Mouse (Mus musculus) embryonic facial prominence, embryonic 12.5 days (tissue): ENCODE data around the gene Mov10l1. TPM values are rescaled to one million over a fixed set of nuclear protein-coding genes. Genes with fewer than 3 reads are reported as not detected.

ENCODE experiments used
- ATAC-seq: fragments of 200-750 bp; cut with Nextera tagmentation; 2 replicates; pipeline ENCODE4 v1.8.0; 2017; ENCODE audit not compliant: insufficient number of reproducible peaks, insufficient read depth, low FRiP score, low TSS enrichment
- H3K27ac ChIP-seq: fragments of 300-500 bp; sonication (generic); 2 replicates; pipeline ENCODE4 v1.5.1; 2016; ENCODE audit warnings: mild to moderate bottlenecking
- H3K27me3 ChIP-seq: fragments of 300-500 bp; sonication (generic); 2 replicates; pipeline ENCODE4 v1.6.1; 2016; ENCODE audit warnings: mild to moderate bottlenecking, moderate library complexity
- H3K36me3 ChIP-seq: fragments of 300-500 bp; sonication (generic); 2 replicates; pipeline ENCODE4 v1.6.1; 2016; ENCODE audit warnings: mild to moderate bottlenecking
- H3K4me1 ChIP-seq: fragments of 300-500 bp; sonication (generic); 2 replicates; pipeline ENCODE4 v1.6.1; 2016
- H3K4me2 ChIP-seq: fragments of 300-500 bp; sonication (generic); replicated peaks from 2 replicates; pipeline ENCODE4 v1.6.1; 2016; ENCODE audit warnings: mild to moderate bottlenecking, moderate library complexity
- H3K4me3 ChIP-seq: fragments of 300-500 bp; sonication (generic); 2 replicates; pipeline ENCODE4 v1.5.1; 2016; ENCODE audit warnings: mild to moderate bottlenecking
- H3K9ac ChIP-seq: fragments of 300-500 bp; sonication (generic); 2 replicates; pipeline ENCODE4 v1.6.1; 2016; ENCODE audit warnings: mild to moderate bottlenecking, moderate library complexity
- H3K9me3 ChIP-seq: fragments of 300-500 bp; sonication (generic); 2 replicates; pipeline ENCODE4 v1.6.1; 2016; ENCODE audit warnings: mild to moderate bottlenecking, moderate library complexity
- WGBS: fragments of 180-500 bp; shearing (Covaris S2); methylation state at CpG from one replicate; pipeline ENCODE4 v1.1.7; 2016; 5-methylcytosine and 5-hydroxymethylcytosine counted together
- polyA plus RNA-seq: library from polyadenylated mRNA; unstranded; fragments of >200 nt; fragmentation: Nextera tagmentation; extraction: Ambion mirVana; gene quantifications from 2 replicates; pipeline ENCODE4 v1.2.1, GENCODE M21; 2016

Gene Mov10l1
- polyA plus RNA-seq, 1 experiment from 2014 or later = 0.38 TPM

DNA sequence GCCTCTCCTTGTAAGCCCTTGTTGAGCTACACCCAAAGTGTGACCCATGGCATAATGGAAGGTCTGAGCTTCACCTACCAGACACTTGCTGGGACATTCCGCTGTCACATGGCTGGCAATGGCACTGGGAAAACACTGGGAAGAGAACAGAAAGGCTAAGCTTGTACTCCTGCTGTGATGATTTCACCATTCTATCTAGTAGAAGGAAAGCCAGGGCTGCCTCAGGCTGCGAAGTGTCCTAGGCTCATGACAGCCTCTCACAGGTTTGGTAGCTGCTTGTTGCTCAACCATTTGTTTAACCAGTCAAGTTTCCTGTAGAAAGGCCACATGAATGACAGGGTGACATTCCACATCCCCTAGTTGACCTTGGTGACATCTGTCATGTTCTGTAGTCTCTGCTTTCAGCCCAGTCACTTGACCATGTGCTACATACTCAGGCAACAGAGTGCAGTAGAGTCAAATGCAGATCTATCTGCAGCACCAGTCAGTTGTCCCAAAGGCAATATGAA, 18.6 kb upstream of the Mov10l1 start:
- H3K4me1 ChIP-seq = no peaks in the 10 kb centered on the region
- 92% methylated on average over 2 of the region's 2 CpGs for WGBS
- ATAC-seq = no peak
- H3K36me3 ChIP-seq = no peaks in the 10 kb centered on the region
- no peaks in the 10 kb centered on the region for H3K27me3 ChIP-seq
- no peak overlapping the region for H3K27ac ChIP-seq
- H3K4me3 ChIP-seq = no peak overlapping the region
- no peak overlapping the region for H3K9ac ChIP-seq
- no peak overlapping the region for H3K4me2 ChIP-seq
- no peaks in the 10 kb centered on the region for H3K9me3 ChIP-seq

DNA sequence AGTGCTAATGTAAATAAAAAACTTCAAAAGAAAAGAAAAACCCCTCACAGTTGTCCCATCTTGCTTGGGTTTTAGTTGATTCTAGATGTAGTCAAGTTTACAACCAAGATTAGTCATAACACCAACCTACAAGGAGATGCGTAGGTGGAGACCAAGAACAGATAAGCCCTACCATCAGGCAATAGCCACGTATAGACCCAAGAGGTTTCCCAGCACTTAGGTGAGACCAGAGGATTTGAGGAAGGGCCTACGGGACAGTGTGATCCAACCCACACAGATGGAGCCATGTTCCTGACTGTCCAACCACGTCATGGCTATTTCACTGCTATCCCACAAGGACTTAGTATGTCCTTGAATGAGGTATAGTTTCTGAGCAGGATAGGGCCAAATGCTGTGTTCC, 10.4 kb upstream of the Mov10l1 start:
- Histone ChIP-seq H3K9ac (no peak overlapping the region), H3K27ac (no peak overlapping the region), H3K36me3 (no peaks in the 10 kb centered on the region), H3K4me1 (no peaks in the 10 kb centered on the region), H3K4me3 (no peak overlapping the region), H3K9me3 (no peaks in the 10 kb centered on the region), H3K27me3 (no peaks in the 10 kb centered on the region), H3K4me2 (no peak overlapping the region)
- 83% methylated on average over 4 of the region's 4 CpGs for WGBS
- ATAC-seq = no peak

DNA sequence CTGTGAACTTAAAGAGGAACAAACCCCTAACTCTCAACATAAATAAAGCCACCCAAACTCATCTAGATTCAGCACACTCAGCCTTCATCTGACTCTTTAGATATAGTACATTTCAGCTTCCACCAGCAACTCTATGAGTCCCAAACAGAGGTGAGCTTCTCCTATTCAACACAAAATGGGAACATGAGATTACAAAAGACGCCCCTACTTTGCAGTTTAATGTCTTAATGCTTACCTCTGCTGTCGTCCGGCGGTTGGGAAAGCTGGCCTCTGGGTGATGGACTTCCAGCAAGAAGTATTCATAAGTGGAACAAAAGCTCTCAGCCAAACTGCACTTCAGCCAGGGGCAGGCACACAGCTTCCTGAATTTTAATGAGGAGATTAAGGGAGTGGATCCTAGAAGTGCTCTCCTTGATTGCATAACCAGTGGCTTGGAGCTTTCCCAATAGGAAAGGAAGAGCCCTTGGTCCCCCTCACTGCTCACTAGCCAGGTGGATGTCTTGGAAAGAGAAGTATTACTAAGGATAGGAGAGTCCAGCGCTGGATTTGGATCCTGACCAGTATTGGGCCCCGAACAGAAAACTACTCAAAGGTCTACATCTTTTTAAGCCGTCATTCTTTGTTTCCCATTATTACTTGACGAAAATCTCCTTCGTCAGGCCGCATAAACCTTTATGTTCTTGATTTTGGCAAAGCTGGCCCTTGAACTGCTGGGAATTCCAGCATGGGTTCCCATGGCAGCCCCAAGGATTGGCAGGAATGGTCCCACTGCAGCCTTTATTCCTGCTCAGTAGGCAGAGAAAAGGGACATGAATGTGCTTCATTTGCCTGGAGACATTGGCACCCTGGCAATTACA, 4.2 kb upstream of the Mov10l1 start, which contains the start of gene Mlc1:
TSS of gene Mlc1 (minus strand) at position 727 of the 857 bp plus-strand sequence.
- Histone ChIP-seq H3K27ac (no peak within 1 kb of the TSS), H3K9me3 (no peaks in the 10 kb centered on the region), H3K4me3 (no peak within 1 kb of the TSS), H3K4me2 (no peak within 1 kb of the TSS), H3K9ac (no peak within 1 kb of the TSS), H3K36me3 (no peaks in the 10 kb centered on the region), H3K27me3 (no peaks in the 10 kb centered on the region), H3K4me1 (no peaks in the 10 kb centered on the region)
- no peak for ATAC-seq
- WGBS = 75% methylated on average over 10 of the region's 10 CpGs

DNA sequence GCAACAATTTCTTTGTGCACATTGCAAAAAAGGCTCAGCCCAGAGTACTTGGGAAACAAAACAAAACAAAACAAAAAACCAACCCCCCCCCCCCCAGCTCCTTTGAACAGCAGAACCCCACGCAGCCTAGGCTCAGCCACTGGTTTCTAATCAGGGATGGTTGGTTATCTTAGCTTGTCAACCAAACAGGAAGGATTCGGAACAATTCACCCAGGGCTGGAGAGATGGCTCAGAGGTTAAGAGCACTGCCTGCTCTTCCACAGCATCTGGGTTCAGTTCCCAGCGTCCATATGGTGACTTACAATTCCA, 3.6 kb upstream of the Mov10l1 start:
- no peaks in the 10 kb centered on the region for H3K27me3 ChIP-seq
- H3K4me3 ChIP-seq = no peak overlapping the region
- H3K36me3 ChIP-seq = no peaks in the 10 kb centered on the region
- no peak overlapping the region for H3K27ac ChIP-seq
- H3K9me3 ChIP-seq = no peaks in the 10 kb centered on the region
- H3K4me2 ChIP-seq = no peak overlapping the region
- WGBS = 70% methylated on average over 3 of the region's 3 CpGs
- H3K4me1 ChIP-seq = no peaks in the 10 kb centered on the region
- no peak for ATAC-seq
- no peak overlapping the region for H3K9ac ChIP-seq

DNA sequence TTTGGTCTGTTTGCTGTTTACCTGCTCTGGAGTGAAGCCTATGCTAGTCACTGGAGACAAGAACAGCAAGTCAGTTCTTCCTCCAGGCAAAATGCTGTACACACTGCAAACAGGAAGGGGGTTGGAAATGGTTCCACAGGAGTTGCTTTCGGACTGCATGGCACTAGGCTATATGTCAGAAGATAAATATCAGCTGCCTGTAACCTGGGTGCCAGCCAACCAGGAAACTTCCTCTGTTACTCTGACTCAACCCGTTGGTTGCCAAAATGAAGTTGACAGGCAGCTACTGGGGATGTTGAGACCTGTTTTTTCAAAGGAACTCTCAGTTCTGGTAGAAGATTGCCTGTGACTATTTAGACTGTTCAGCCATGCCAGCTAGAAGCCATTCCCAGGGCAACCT, 6.5 kb downstream of the Mov10l1 start:
- no peak for ATAC-seq
- H3K4me3 ChIP-seq = no peak overlapping the region
- no peaks in the 10 kb centered on the region for H3K9me3 ChIP-seq
- 56% methylated on average over 2 of the region's 2 CpGs for WGBS
- no peaks in the 10 kb centered on the region for H3K4me1 ChIP-seq
- no peak overlapping the region for H3K9ac ChIP-seq
- H3K4me2 ChIP-seq = no peak overlapping the region
- no peaks in the 10 kb centered on the region for H3K36me3 ChIP-seq
- no peaks in the 10 kb centered on the region for H3K27me3 ChIP-seq
- H3K27ac ChIP-seq = no peak overlapping the region

DNA sequence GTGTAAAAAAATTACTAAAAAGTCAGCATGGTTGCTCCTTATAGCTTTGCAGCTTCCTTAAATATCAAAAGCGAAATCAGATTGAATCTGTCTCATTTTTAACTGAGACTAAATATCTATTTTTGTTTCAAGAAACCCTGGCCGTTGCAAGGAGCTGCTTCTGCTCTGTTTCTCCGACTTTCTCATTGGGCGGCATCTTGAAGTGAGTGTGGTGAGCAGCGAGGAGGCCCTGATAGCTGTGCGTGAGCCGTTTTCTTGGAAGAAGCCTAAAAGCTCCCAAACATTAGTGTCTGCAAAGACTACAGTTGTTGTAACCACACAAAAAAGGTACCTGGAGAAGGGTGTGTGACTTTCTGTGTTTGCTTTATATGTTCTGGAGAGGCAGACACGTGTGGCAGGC, 15.9 kb downstream of the Mov10l1 start:
- Histone ChIP-seq H3K27ac (no peak overlapping the region), H3K9me3 (no peaks in the 10 kb centered on the region), H3K36me3 (no peaks in the 10 kb centered on the region), H3K4me3 (no peak overlapping the region), H3K4me2 (no peak overlapping the region), H3K4me1 (no peaks in the 10 kb centered on the region), H3K27me3 (no peaks in the 10 kb centered on the region), H3K9ac (no peak overlapping the region)
- ATAC-seq = no peak
- 73% methylated on average over 8 of the region's 8 CpGs for WGBS

DNA sequence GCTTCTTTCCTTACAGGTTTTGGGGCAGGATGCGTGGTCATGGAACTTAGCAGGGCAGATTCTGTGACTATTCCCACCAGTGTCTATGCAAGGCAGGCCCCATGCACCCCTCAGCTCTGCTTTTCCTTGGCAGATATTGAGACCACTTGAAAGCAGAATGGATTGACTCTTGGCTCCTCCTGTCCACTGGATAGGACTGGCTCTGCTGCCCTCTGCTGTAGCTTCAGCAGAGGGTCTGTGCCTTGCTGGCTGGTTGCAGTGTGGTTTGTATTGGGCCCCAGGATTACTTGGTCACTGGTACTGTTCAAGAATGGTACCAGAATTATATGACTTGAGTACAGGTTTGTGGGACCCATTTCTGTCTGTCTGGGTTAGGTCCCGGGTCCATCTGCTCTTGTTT, 16.4 kb downstream of the Mov10l1 start:
- Histone ChIP-seq H3K9ac (no peak overlapping the region), H3K27me3 (no peaks in the 10 kb centered on the region), H3K4me1 (no peaks in the 10 kb centered on the region), H3K27ac (no peak overlapping the region), H3K9me3 (no peaks in the 10 kb centered on the region), H3K4me2 (no peak overlapping the region), H3K36me3 (no peaks in the 10 kb centered on the region), H3K4me3 (no peak overlapping the region)
- 83% methylated on average over 2 of the region's 2 CpGs for WGBS
- ATAC-seq = no peak

DNA sequence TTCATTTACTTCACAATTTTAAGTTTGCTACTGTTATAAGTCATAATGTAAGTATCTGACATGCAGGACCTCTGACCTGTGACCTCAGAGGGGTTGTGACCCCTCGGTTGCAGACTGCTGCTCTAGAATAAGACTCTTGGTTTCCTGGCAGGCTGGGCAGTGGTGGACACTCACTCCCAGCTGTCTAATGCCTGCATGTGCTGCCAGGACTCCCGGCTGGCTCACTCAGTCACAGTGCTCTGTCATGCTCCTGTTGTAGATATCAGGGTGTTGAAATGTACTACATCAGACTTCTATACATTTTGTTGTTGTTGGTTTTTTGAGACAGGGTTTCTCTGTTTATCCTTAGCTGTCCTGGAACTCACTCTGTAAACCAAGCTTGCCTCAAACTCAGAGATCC, 17.7 kb downstream of the Mov10l1 start:
- Histone ChIP-seq H3K27ac (no peak overlapping the region), H3K4me3 (no peak overlapping the region)
- 42% methylated on average over 2 of the region's 2 CpGs for WGBS

DNA sequence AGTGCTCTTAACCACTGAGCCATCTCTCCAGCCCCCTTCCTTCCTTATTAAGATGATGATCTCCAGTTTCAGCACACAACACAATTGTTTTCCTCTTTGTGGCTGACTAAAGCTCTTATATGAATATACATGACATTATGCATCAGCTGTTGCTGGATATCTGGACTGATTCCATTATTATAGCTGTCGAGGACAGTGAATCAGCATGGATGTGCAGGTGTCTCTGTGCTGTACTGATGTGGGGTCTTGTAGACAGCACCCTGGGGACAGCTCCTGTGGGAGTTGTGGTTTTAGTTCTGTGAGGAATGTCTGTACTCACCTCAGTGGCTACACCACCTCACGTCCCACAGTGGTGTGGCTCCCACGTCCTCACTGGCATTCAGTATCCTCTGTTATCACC, 18.5 kb downstream of the Mov10l1 start:
- H3K27me3 ChIP-seq = no peaks in the 10 kb centered on the region

More for the DNA sequence above, 17.7 kb downstream of the Mov10l1 start:
- H3K4me2 ChIP-seq = no peak overlapping the region
- H3K9me3 ChIP-seq = no peaks in the 10 kb centered on the region
- no peak for ATAC-seq
- H3K4me1 ChIP-seq = no peaks in the 10 kb centered on the region
- no peaks in the 10 kb centered on the region for H3K27me3 ChIP-seq
- no peaks in the 10 kb centered on the region for H3K36me3 ChIP-seq
- H3K9ac ChIP-seq = no peak overlapping the region

DNA sequence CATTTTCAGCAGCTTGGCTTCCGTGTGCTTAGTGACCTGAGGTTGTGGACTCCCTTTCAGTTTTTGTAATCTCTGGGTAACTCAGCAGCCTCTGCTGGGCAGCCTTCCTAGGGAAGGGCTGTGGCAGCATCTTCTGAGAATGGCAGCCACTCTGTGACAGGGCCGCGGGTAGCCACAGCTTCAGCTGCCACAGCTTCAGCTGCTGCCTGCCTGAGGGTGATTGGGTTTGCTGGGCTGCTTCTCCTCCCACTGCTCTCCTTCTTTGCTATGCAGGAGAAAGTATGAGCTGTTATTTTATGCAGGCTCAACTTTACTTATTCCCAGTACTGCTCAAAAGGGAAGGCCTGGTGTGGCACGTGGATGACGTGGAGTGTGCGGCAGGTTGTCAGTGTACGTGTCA, 24.3 kb downstream of the Mov10l1 start:
- no peak overlapping the region for H3K9ac ChIP-seq
- no peak overlapping the region for H3K4me2 ChIP-seq
- H3K27ac ChIP-seq = no peak overlapping the region
- no peak for ATAC-seq
- no peaks in the 10 kb centered on the region for H3K27me3 ChIP-seq
- no peak overlapping the region for H3K4me3 ChIP-seq
- H3K36me3 ChIP-seq = no peaks in the 10 kb centered on the region
- 88% methylated on average over 7 of the region's 7 CpGs for WGBS
- no peaks in the 10 kb centered on the region for H3K4me1 ChIP-seq
- no peaks in the 10 kb centered on the region for H3K9me3 ChIP-seq

More for the DNA sequence above, 18.5 kb downstream of the Mov10l1 start:
- Histone ChIP-seq H3K36me3 (no peaks in the 10 kb centered on the region), H3K27ac (no peak overlapping the region), H3K4me3 (no peak overlapping the region), H3K4me2 (no peak overlapping the region), H3K4me1 (no peaks in the 10 kb centered on the region), H3K9ac (no peak overlapping the region), H3K9me3 (no peaks in the 10 kb centered on the region)
- no peak for ATAC-seq
- WGBS = 77% methylated on average over 3 of the region's 3 CpGs

DNA sequence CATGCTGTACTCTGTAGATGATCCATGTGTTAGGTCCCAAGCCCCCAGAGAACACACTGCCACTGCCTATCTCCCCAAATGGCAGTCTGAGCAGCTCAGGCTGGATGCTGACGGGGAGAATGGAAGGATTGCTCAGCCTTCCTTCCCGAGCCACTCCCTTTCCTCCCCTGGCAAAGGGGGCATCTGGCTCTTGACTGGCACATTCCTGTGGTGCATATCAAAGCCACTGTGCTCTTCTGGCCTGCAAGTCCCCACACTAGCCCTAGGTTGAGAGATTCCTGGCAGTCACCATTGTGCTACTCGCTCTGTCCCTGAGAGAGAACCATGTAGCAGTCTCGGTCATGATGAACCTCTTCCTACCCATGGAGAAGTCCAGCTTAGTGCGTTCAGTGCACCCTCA, 25.1 kb downstream of the Mov10l1 start:
- 81% methylated on average over 5 of the region's 5 CpGs for WGBS
- Histone ChIP-seq H3K4me2 (no peak overlapping the region), H3K27me3 (no peaks in the 10 kb centered on the region), H3K9ac (no peak overlapping the region), H3K36me3 (no peaks in the 10 kb centered on the region), H3K4me3 (no peak overlapping the region), H3K27ac (no peak overlapping the region), H3K9me3 (no peaks in the 10 kb centered on the region), H3K4me1 (no peaks in the 10 kb centered on the region)
- no peak for ATAC-seq

DNA sequence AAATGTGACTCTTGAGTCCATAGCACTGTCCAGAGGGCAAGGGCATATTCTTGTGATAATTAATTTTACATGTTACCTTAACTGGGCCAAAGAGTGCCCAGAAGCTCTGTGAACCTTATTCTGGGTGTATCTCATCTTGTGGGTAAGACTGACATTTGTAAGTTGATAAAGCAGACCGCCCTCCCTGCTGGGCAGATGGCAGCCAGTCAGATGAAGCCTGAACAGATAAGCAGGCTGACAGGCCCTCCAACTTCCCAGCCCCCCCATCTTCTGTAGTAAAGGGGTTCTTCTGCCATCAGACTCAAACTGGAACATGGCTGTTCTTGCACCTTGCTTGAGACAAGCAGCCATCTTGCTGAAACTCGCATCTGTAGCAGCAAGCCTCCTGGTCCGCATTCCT, 34.0 kb downstream of the Mov10l1 start:
- Histone ChIP-seq H3K4me2 (no peak overlapping the region), H3K9ac (no peak overlapping the region), H3K4me3 (no peak overlapping the region), H3K36me3 (no peaks in the 10 kb centered on the region), H3K9me3 (no peaks in the 10 kb centered on the region), H3K4me1 (no peaks in the 10 kb centered on the region), H3K27me3 (no peaks in the 10 kb centered on the region), H3K27ac (no peak overlapping the region)
- ATAC-seq = no peak
- 95% methylated on average over 3 of the region's 3 CpGs for WGBS
